Mouse (Mus musculus) neural tube, embryonic 12.5 days (tissue): Measurements from ENCODE around the gene Chrm3. TPM values are rescaled to one million over a fixed set of nuclear protein-coding genes. Genes with fewer than 3 reads are reported as not detected.

ENCODE experiments used
- ATAC-seq: fragments of 200-750 bp; cut with Nextera tagmentation; 2 replicates; pipeline ENCODE4 v1.8.0; 2017; ENCODE audit warnings: low read depth, mild to moderate bottlenecking, moderate TSS enrichment, moderate library complexity; ENCODE audit not compliant: low FRiP score
- H3K27ac ChIP-seq: fragments of 300-500 bp; sonication (generic); 2 replicates; pipeline ENCODE4 v1.5.1; 2016
- H3K27me3 ChIP-seq: fragments of 300-500 bp; sonication (generic); replicated peaks from 2 replicates; pipeline ENCODE4 v1.6.1; 2016; ENCODE audit warnings: mild to moderate bottlenecking
- H3K36me3 ChIP-seq: fragments of 300-500 bp; sonication (generic); 2 replicates; pipeline ENCODE4 v1.6.1; 2016; ENCODE audit warnings: mild to moderate bottlenecking
- H3K4me1 ChIP-seq: fragments of 300-500 bp; sonication (generic); 2 replicates; pipeline ENCODE4 v1.6.1; 2016
- H3K4me2 ChIP-seq: fragments of 300-500 bp; sonication (generic); replicated peaks from 2 replicates; pipeline ENCODE4 v1.6.1; 2016; ENCODE audit warnings: mild to moderate bottlenecking
- H3K4me3 ChIP-seq: fragments of 300-500 bp; sonication (generic); 2 replicates; pipeline ENCODE4 v1.5.1; 2016
- H3K9ac ChIP-seq: fragments of 300-500 bp; sonication (generic); 2 replicates; pipeline ENCODE4 v1.6.1; 2016; ENCODE audit warnings: mild to moderate bottlenecking
- H3K9me3 ChIP-seq: fragments of 300-500 bp; sonication (generic); 2 replicates; pipeline ENCODE4 v1.6.1; 2016; ENCODE audit warnings: mild to moderate bottlenecking
- WGBS: fragments of 180-500 bp; shearing (Covaris S2); methylation state at CpG from one replicate; pipeline ENCODE4 v1.1.7; 2016; 5-methylcytosine and 5-hydroxymethylcytosine counted together
- polyA plus RNA-seq: library from polyadenylated mRNA; unstranded; fragments of >200 nt; fragmentation: Nextera tagmentation; extraction: Ambion mirVana; gene quantifications from 2 replicates; pipeline ENCODE4 v1.2.1, GENCODE M21; 2016

Chrm3 gene
- polyA plus RNA-seq, 1 experiment from 2014 or later, result 2.8 TPM

DNA sequence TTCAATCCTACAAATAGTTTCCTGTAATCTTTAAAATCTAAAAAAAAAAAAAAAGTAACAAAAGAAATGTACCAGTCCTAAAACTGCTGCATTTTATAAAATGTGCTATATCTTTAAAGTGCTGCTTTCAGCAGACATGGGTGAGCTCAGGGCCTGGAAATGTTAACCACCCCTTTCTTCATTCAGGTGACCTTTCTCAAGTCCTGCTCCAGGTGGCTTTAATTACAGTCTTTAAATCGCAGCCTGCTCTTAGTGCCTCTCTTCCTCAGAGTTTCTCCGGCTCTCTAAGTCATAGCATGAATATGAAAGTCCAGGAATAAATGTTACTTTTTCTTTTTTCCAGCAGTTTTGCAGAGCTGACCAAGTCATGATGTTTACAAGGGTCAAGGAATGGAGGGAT lies 229.6 kb downstream of the Chrm3 start:
- 83% methylated on average over 2 of the region's 2 CpGs for WGBS
- Histone ChIP-seq H3K4me1 (no peaks in the 10 kb centered on the region), H3K9ac (no peak overlapping the region), H3K4me3 (no peak overlapping the region), H3K27me3 (no peaks in the 10 kb centered on the region), H3K4me2 (no peak overlapping the region), H3K36me3 (no peaks in the 10 kb centered on the region), H3K27ac (no peak overlapping the region), H3K9me3 (no peaks in the 10 kb centered on the region)
- no peak for ATAC-seq

DNA sequence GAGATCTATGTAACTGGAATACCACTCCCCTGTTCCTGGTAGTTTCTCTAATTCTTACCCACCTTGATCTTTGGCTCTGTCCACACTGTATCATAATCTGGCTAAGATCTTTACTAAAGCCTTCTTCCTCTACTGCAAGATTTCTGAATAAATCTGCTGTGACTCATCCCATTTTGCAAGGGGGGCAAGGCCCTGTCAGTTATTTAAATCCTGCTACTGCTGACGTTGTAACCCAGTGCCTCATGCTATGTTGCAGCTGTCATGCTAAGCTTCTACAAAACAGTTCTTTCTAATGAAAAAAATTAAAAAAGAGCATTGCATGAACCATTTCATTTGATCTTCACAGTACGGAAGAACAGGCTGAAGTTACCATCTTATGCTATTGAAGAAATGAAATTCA lies 248.4 kb downstream of the Chrm3 start:
- no peaks in the 10 kb centered on the region for H3K36me3 ChIP-seq
- WGBS, result 82% methylated on average over 2 of the region's 2 CpGs
- no peaks in the 10 kb centered on the region for H3K27me3 ChIP-seq
- H3K4me3 ChIP-seq, result no peak overlapping the region
- no peak for ATAC-seq
- no peaks in the 10 kb centered on the region for H3K9me3 ChIP-seq
- H3K27ac ChIP-seq, result no peak overlapping the region
- no peaks in the 10 kb centered on the region for H3K4me1 ChIP-seq
- H3K9ac ChIP-seq, result no peak overlapping the region
- H3K4me2 ChIP-seq, result no peak overlapping the region

DNA sequence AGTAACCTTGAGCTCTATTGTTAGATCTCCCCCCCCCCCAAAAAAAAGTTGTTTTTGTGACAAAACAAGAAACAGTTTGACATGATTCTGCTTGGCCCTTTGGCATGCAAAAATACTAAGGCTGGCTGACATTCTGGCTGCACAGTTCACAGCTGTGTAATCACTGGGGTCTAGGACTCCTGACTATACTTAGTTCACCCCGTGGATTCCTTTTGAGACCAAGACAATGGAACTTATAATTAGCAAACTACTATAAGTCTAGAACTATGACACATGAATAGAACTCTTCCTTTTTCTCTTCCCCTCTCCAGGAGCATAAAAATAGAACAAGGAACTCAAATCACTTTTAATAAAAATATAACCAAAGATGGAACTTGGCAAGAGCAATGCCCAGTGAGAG lies 251.1 kb downstream of the Chrm3 start:
- Histone ChIP-seq H3K9me3 (no peaks in the 10 kb centered on the region), H3K36me3 (no peaks in the 10 kb centered on the region), H3K4me2 (no peak overlapping the region), H3K27me3 (no peaks in the 10 kb centered on the region), H3K4me3 (no peak overlapping the region), H3K9ac (no peak overlapping the region), H3K27ac (no peak overlapping the region), H3K4me1 (no peaks in the 10 kb centered on the region)
- WGBS, result 36% methylated on average over 1 of the region's 1 CpGs
- ATAC-seq, result no peak

DNA sequence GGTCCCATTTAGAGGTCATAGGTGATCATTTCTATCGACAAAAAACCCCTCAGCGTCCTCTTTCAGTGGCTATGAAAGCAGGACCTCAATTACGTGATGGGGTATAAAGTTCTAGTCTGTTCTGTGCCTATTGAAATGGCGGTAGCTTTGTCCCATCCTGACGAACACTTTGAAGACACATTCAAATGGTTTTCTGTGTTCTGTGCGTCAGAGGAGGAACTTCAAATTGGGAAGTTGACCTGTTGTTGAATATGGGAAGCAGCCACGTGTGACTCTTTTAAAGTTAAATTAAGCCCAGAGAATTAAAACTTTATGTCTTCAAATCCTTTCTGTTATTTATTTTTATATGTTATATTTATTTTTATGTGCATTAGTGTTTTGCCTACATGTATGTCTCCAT lies 253.3 kb downstream of the Chrm3 start:
- Histone ChIP-seq H3K9me3 (no peaks in the 10 kb centered on the region), H3K9ac (no peak overlapping the region), H3K27me3 (no peaks in the 10 kb centered on the region), H3K36me3 (no peaks in the 10 kb centered on the region), H3K4me1 (no peaks in the 10 kb centered on the region), H3K4me3 (no peak overlapping the region), H3K4me2 (no peak overlapping the region), H3K27ac (no peak overlapping the region)
- ATAC-seq, result no peak
- WGBS, result 85% methylated on average over 7 of the region's 7 CpGs

- H3K9me3 ChIP-seq, result no peaks in the 10 kb centered on the region
- no peak overlapping the region for H3K4me2 ChIP-seq
- H3K27ac ChIP-seq, result no peak overlapping the region
- no peaks in the 10 kb centered on the region for H3K36me3 ChIP-seq
- 88% methylated on average over 4 of the region's 4 CpGs for WGBS
- no peak overlapping the region for H3K9ac ChIP-seq
- H3K4me1 ChIP-seq, result no peaks in the 10 kb centered on the region
- ATAC-seq, result no peak
- no peaks in the 10 kb centered on the region for H3K27me3 ChIP-seq
- H3K4me3 ChIP-seq, result no peak overlapping the region
These were observed 269.9 kb downstream of the Chrm3 start for GRCm38 (mm10) chr13:10090778-10091177.

GRCm38 (mm10) chr13:10086336-10086735 lies 274.3 kb downstream of the Chrm3 start:
- ATAC-seq, result no peak
- no peaks in the 10 kb centered on the region for H3K4me1 ChIP-seq

DNA sequence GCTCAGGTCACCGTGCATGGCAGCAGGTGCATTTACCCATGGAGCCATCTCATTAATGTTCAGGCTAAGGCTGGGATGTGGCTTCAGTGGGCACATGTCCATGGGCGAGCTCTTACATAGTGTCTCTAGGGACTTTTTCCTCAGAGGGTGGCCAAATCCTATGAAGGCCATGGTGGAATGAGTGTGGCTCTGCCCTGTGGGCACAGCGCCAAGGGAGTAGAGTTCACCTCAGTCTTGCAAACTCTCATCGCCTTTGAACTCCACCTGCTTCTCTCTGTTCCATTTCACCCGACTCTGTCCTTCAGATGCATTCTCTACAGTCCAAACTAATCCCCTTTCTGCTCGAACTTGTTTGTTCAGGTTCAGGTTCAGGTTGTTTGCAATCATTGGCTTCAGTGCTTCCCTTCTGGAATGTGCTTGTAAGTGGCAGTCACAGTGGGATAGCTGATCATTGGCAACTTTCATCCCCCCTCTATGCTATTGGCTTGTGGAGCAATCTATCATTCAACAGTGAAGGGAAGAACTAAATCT lies 278.7 kb downstream of the Chrm3 start:
- no peak overlapping the region for H3K27ac ChIP-seq
- 86% methylated on average over 6 of the region's 6 CpGs for WGBS

More at GRCm38 (mm10) chr13:10086336-10086735, 274.3 kb downstream of the Chrm3 start:
- Histone ChIP-seq H3K36me3 (no peaks in the 10 kb centered on the region), H3K27ac (no peak overlapping the region), H3K4me2 (no peak overlapping the region), H3K9me3 (no peaks in the 10 kb centered on the region), H3K9ac (no peak overlapping the region), H3K27me3 (no peaks in the 10 kb centered on the region), H3K4me3 (no peak overlapping the region)
- WGBS, result 84% methylated on average over 6 of the region's 6 CpGs

DNA sequence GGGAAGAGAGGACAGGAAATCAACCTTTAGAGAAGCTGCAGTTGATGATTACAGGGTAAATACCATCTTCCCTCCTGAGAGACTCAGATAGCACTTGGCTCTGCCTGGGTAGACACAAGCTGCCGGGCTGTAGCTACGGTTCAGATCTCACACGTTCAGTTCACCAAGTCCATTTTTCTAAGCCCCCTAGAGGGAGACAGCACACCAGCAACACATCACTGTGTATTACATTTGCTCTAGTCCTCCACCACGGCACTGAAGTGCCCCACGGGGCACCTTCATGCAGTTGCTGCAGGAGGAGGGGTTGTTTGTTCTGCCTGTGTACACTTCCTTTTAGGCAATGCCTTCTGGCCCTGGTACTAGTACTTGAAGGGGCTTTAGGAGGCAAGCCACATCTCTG lies 289.5 kb downstream of the Chrm3 start:
- no peaks in the 10 kb centered on the region for H3K4me1 ChIP-seq
- peak; percentile 48; the same call in 1 of the 2 replicates for ATAC-seq
- no peak overlapping the region for H3K4me2 ChIP-seq
- 45% methylated on average over 5 of the region's 5 CpGs for WGBS
- H3K27me3 ChIP-seq, result no peaks in the 10 kb centered on the region
- no peaks in the 10 kb centered on the region for H3K9me3 ChIP-seq
- H3K4me3 ChIP-seq, result no peak overlapping the region
- no peak overlapping the region for H3K9ac ChIP-seq
- H3K27ac ChIP-seq, result no peak overlapping the region
- no peaks in the 10 kb centered on the region for H3K36me3 ChIP-seq

More for the DNA sequence above, 278.7 kb downstream of the Chrm3 start:
- no peaks in the 10 kb centered on the region for H3K9me3 ChIP-seq
- H3K27me3 ChIP-seq, result no peaks in the 10 kb centered on the region
- ATAC-seq, result no peak
- no peak overlapping the region for H3K4me2 ChIP-seq
- H3K36me3 ChIP-seq, result no peaks in the 10 kb centered on the region
- H3K4me3 ChIP-seq, result no peak overlapping the region
- no peak overlapping the region for H3K9ac ChIP-seq
- H3K4me1 ChIP-seq, result no peaks in the 10 kb centered on the region

- no peak overlapping the region for H3K9ac ChIP-seq
- no peaks in the 10 kb centered on the region for H3K27me3 ChIP-seq
These were observed 291.6 kb downstream of the Chrm3 start for GRCm38 (mm10) chr13:10068927-10069580.

DNA sequence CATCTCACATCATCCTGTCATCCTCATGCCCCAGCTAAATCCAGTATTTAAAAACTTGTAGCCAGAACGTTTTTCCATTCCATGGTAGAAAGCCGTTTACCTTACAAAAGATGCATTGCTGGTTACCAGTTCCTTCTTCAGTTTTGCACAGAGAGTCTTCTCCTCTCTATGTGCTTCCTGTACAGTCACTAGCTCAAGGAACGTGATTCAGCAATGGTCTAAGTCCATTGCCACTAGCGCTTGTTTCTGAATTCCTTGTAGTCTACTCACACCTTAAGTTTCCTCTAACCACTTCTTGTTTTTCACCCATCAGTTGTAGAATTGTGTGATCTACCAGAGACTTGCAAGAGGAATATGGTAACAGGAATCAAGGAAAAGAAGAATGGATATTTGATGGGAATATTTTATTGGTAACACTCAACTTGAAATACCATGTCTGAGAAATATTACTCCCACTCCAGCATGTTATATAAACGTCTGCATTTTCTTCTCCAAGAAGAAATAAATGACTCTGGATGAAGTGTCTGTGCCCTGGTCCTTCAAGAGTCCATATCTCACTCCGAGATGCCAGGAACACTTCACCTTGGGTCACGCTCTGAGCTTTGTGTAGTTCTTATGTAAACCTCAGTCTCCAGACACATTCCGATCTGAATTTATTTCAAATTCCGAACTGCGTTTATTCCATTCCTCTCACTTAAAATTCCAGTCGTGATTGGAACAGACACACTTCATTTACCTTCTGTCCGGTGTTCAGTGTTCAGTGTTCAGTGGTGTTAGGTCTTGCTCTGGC lies 293.6 kb downstream of the Chrm3 start:
- H3K4me2 ChIP-seq, result no peak overlapping the region
- no peak overlapping the region for H3K9ac ChIP-seq
- no peaks in the 10 kb centered on the region for H3K36me3 ChIP-seq
- WGBS, result 87% methylated on average over 12 of the region's 12 CpGs
- no peaks in the 10 kb centered on the region for H3K4me1 ChIP-seq
- no peaks in the 10 kb centered on the region for H3K9me3 ChIP-seq
- no peak overlapping the region for H3K4me3 ChIP-seq
- no peak overlapping the region for H3K27ac ChIP-seq
- no peaks in the 10 kb centered on the region for H3K27me3 ChIP-seq
- no peak for ATAC-seq

More at GRCm38 (mm10) chr13:10068927-10069580, 291.6 kb downstream of the Chrm3 start:
- H3K4me3 ChIP-seq, result no peak overlapping the region
- no peak overlapping the region for H3K27ac ChIP-seq
- no peaks in the 10 kb centered on the region for H3K9me3 ChIP-seq
- H3K4me2 ChIP-seq, result no peak overlapping the region
- WGBS, result 89% methylated on average over 10 of the region's 10 CpGs
- no peak for ATAC-seq
- H3K36me3 ChIP-seq, result no peaks in the 10 kb centered on the region
- no peaks in the 10 kb centered on the region for H3K4me1 ChIP-seq

GRCm38 (mm10) chr13:10065776-10066175 lies 294.9 kb downstream of the Chrm3 start:
- no peak overlapping the region for H3K4me3 ChIP-seq
- H3K9ac ChIP-seq, result no peak overlapping the region
- H3K27me3 ChIP-seq, result no peaks in the 10 kb centered on the region
- no peak overlapping the region for H3K4me2 ChIP-seq
- H3K9me3 ChIP-seq, result no peaks in the 10 kb centered on the region
- no peaks in the 10 kb centered on the region for H3K36me3 ChIP-seq
- no peaks in the 10 kb centered on the region for H3K4me1 ChIP-seq
- WGBS, result 76% methylated on average over 2 of the region's 2 CpGs
- no peak for ATAC-seq
- no peak overlapping the region for H3K27ac ChIP-seq

- no peak overlapping the region for H3K4me3 ChIP-seq
- ATAC-seq, result no peak
- no peaks in the 10 kb centered on the region for H3K36me3 ChIP-seq
- no peaks in the 10 kb centered on the region for H3K9me3 ChIP-seq
- H3K27ac ChIP-seq, result no peak overlapping the region
- H3K9ac ChIP-seq, result no peak overlapping the region
- H3K4me2 ChIP-seq, result no peak overlapping the region
- WGBS, result 89% methylated on average over 5 of the region's 5 CpGs
- no peaks in the 10 kb centered on the region for H3K4me1 ChIP-seq
- no peaks in the 10 kb centered on the region for H3K27me3 ChIP-seq
These were observed 298.0 kb downstream of the Chrm3 start for GRCm38 (mm10) chr13:10062681-10063080.
